Mouse (Mus musculus): ENCODE measurements around the gene Spint3. TPM values are rescaled to one million over a fixed set of nuclear protein-coding genes. Genes with fewer than 3 reads are reported as not detected.

Spint3 gene
- polyA plus RNA-seq, 1 experiment from 2014 or later, result not detected

Other genes with a start within 250 kb of the Spint3 start
- gene Svs5, start 240.7 kb downstream of the Spint3 start, polyA plus RNA-seq (2016; fragmentation: Nextera tagmentation; extraction: Ambion mirVana), result not detected in 2 replicates
- gene Slpi, start 184.4 kb downstream of the Spint3 start, polyA plus RNA-seq (2016; fragmentation: Nextera tagmentation; extraction: Ambion mirVana), result 0.22 and 0.36 TPM in 2 replicates
- not detected in 2 replicates for gene Rbpjl, start 170.3 kb downstream of the Spint3 start, polyA plus RNA-seq (2016; fragmentation: Nextera tagmentation; extraction: Ambion mirVana)
- gene Matn4, start 168.3 kb downstream of the Spint3 start, polyA plus RNA-seq (2016; fragmentation: Nextera tagmentation; extraction: Ambion mirVana), result not detected in 2 replicates
- 19.6 and 22.7 TPM in 2 replicates for gene Sdc4, start 129.6 kb downstream of the Spint3 start, polyA plus RNA-seq (2016; fragmentation: Nextera tagmentation; extraction: Ambion mirVana)
- 57.9 and 59.5 TPM in 2 replicates for gene Sys1, start 116.5 kb downstream of the Spint3 start, polyA plus RNA-seq (2016; fragmentation: Nextera tagmentation; extraction: Ambion mirVana)
- 2.0 and 3.0 TPM in 2 replicates for gene Gm20458, start 112.5 kb downstream of the Spint3 start, polyA plus RNA-seq (2016; fragmentation: Nextera tagmentation; extraction: Ambion mirVana)
- not detected in 2 replicates for gene Trp53tg5, start 99.7 kb downstream of the Spint3 start, polyA plus RNA-seq (2016; fragmentation: Nextera tagmentation; extraction: Ambion mirVana)
- 3.1 and 4.8 TPM in 2 replicates for gene Dbndd2, start 87.4 kb downstream of the Spint3 start, polyA plus RNA-seq (2016; fragmentation: Nextera tagmentation; extraction: Ambion mirVana)
- 38.5 and 42.0 TPM in 2 replicates for gene Pigt, start 75.9 kb downstream of the Spint3 start, polyA plus RNA-seq (2016; fragmentation: Nextera tagmentation; extraction: Ambion mirVana)
- 57.8 and 71.3 TPM in 2 replicates for gene Wfdc2, start 11.0 kb downstream of the Spint3 start, polyA plus RNA-seq (2016; fragmentation: Nextera tagmentation; extraction: Ambion mirVana)
- gene Wfdc6a, start 12.0 kb upstream of the Spint3 start, polyA plus RNA-seq (2016; fragmentation: Nextera tagmentation; extraction: Ambion mirVana), result not detected in 2 replicates
- gene Eppin, start 20.1 kb upstream of the Spint3 start, polyA plus RNA-seq (2016; fragmentation: Nextera tagmentation; extraction: Ambion mirVana), result not detected in 2 replicates
- gene Wfdc6b, start 40.1 kb upstream of the Spint3 start, polyA plus RNA-seq (2016; fragmentation: Nextera tagmentation; extraction: Ambion mirVana), result not detected in 2 replicates
- gene Wfdc8, start 40.2 kb upstream of the Spint3 start, polyA plus RNA-seq (2016; fragmentation: Nextera tagmentation; extraction: Ambion mirVana), result not detected in 2 replicates
- gene Wfdc16, start 65.3 kb upstream of the Spint3 start, polyA plus RNA-seq (2016; fragmentation: Nextera tagmentation; extraction: Ambion mirVana), result not detected in 2 replicates
- not detected in 2 replicates for gene Wfdc10, start 82.6 kb upstream of the Spint3 start, polyA plus RNA-seq (2016; fragmentation: Nextera tagmentation; extraction: Ambion mirVana)
- not detected in 2 replicates for gene Wfdc9, start 83.1 kb upstream of the Spint3 start, polyA plus RNA-seq (2016; fragmentation: Nextera tagmentation; extraction: Ambion mirVana)
- not detected in 2 replicates for gene Wfdc11, start 100.6 kb upstream of the Spint3 start, polyA plus RNA-seq (2016; fragmentation: Nextera tagmentation; extraction: Ambion mirVana)
- gene Wfdc13, start 111.6 kb upstream of the Spint3 start, polyA plus RNA-seq (2016; fragmentation: Nextera tagmentation; extraction: Ambion mirVana), result not detected in 2 replicates
- gene Spint4, start 125.0 kb upstream of the Spint3 start, polyA plus RNA-seq (2016; fragmentation: Nextera tagmentation; extraction: Ambion mirVana), result not detected in 2 replicates
- not detected in 2 replicates for gene Spint5, start 141.8 kb upstream of the Spint3 start, polyA plus RNA-seq (2016; fragmentation: Nextera tagmentation; extraction: Ambion mirVana)
- 0.61 and 1.0 TPM in 2 replicates for gene Wfdc3, start 172.5 kb upstream of the Spint3 start, polyA plus RNA-seq (2016; fragmentation: Nextera tagmentation; extraction: Ambion mirVana)
- gene Dnttip1, start 172.5 kb upstream of the Spint3 start, polyA plus RNA-seq (2016; fragmentation: Nextera tagmentation; extraction: Ambion mirVana), result 80.6 and 81.1 TPM in 2 replicates
- gene Ube2c, start 196.4 kb upstream of the Spint3 start, polyA plus RNA-seq (2016; fragmentation: Nextera tagmentation; extraction: Ambion mirVana), result 638 and 648 TPM in 2 replicates
- not detected in 2 replicates for gene Tnnc2, start 206.5 kb upstream of the Spint3 start, polyA plus RNA-seq (2016; fragmentation: Nextera tagmentation; extraction: Ambion mirVana)
- 10.4 and 11.0 TPM in 2 replicates for gene Snx21, start 212.4 kb upstream of the Spint3 start, polyA plus RNA-seq (2016; fragmentation: Nextera tagmentation; extraction: Ambion mirVana)
- 15.3 and 16.3 TPM in 2 replicates for gene Acot8, start 231.4 kb upstream of the Spint3 start, polyA plus RNA-seq (2016; fragmentation: Nextera tagmentation; extraction: Ambion mirVana)
- gene Zswim3, start 231.6 kb upstream of the Spint3 start, polyA plus RNA-seq (2016; fragmentation: Nextera tagmentation; extraction: Ambion mirVana), result 8.6 and 9.2 TPM in 2 replicates
- 25.5 and 25.9 TPM in 2 replicates for gene Zswim1, start 249.2 kb upstream of the Spint3 start, polyA plus RNA-seq (2016; fragmentation: Nextera tagmentation; extraction: Ambion mirVana)

All from forebrain, embryonic 10.5 days (tissue).